Mouse (Mus musculus) testis, adult 2 months (tissue): ENCODE results near the gene Atg4a.

Source experiments
- CTCF ChIP-seq: fragments of 200-500 bp; IDR thresholded peaks from 2 replicates; pipeline ENCODE4 v1.5.1; 2012; ENCODE audit warnings: low read depth, mild to moderate bottlenecking, inconsistent platforms, low read length, moderate library complexity; ENCODE audit not compliant: control insufficient read depth, insufficient read depth, insufficient replicate concordance
- POLR2A ChIP-seq: fragments of 200-500 bp; IDR thresholded peaks from 2 replicates; pipeline ENCODE4 v1.6.1; 2012; ENCODE audit warnings: low read depth, mild to moderate bottlenecking, inconsistent platforms, low read length, moderate library complexity; ENCODE audit not compliant: control insufficient read depth

GRCm38 (mm10) chrX:140956959-140957358 is 252 bp downstream of the Atg4a start:
- TF ChIP-seq CTCF, result no peak
- no peak for TF ChIP-seq POLR2A
